ENCODE assay signal across 10 mouse cellular contexts in the genomic region with DNA sequence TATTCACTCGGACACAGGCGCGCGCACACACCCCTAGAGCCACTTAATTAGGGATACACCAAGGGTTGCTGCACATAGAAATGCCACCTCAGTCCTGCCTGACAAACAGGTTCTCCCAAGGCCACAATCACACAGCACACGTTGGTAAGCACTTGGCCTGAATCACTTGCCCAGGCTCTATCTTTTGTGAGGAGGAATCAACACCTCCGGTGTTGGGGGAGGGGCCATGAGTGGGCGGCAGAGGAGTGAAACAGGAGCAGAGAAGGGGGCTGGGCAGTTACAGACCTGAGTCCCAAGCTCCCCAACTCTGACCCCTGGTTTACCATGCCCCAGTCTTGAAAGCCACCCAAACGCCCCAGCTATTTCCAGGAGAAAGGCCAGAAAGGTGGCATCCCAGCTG. TPM values are rescaled to one million over a fixed set of nuclear protein-coding genes. Genes with fewer than 3 reads are reported as not detected.
A peak's percentile ranks its signal among the peaks of the same experiment; 100 is the strongest.
DNase-seq lines count a peak whose midpoint lies in the region; ATAC-seq and TF ChIP-seq lines count a peak whose summit lies in the region.
"Had no signal": no experiment of that assay in that cellular context is flagged by ENCODE, and none has a peak within 500 bp of the region (broad histone marks: within the 10 kb centered on the region; RNA-seq: fewer than 3 reads in every experiment).

No protein-coding gene starts in this region.

- intact Hi-C loops in heart, postnatal 14 days (cut with DNase I), result no loop called here

- no peak overlapping the region for H3K4me3 ChIP-seq in heart, embryonic 15.5 days
- peak overlapping the region; percentile 49; the same call in 1 of the 2 replicates for H3K4me3 ChIP-seq in G1E (ENCODE audit: low read depth, low read length)
- H3K4me3 ChIP-seq in forebrain, embryonic 12.5 days (replicated peaks), result no peak overlapping the region
- H3K4me3 ChIP-seq in midbrain, embryonic 10.5 days, result peak overlapping the region; percentile 77

- H3K4me1 ChIP-seq in heart, embryonic 15.5 days (replicated peaks), result peaks cover 35% of the 10 kb centered on the region
- H3K4me1 ChIP-seq in G1E (ENCODE audit: insufficient read depth, low read depth, low read length), result peaks cover 45% of the 10 kb centered on the region
- H3K4me1 ChIP-seq in forebrain, embryonic 12.5 days, result peaks cover 16% of the 10 kb centered on the region
- peaks cover 36% of the 10 kb centered on the region for H3K4me1 ChIP-seq in midbrain, embryonic 10.5 days

- H3K9me3 ChIP-seq in heart, embryonic 15.5 days (replicated peaks), result no peaks in the 10 kb centered on the region
- no peaks in the 10 kb centered on the region for H3K9me3 ChIP-seq in G1E (replicated peaks)
- H3K9me3 ChIP-seq in forebrain, embryonic 12.5 days, result no peaks in the 10 kb centered on the region
- no peaks in the 10 kb centered on the region for H3K9me3 ChIP-seq in midbrain, embryonic 10.5 days (replicated peaks)

- TF ChIP-seq CTCF in G1E (IDR thresholded peaks at IDR 0.05; ENCODE audit: low read depth, low read length), result no peak

- no peak overlapping the region; the same call in 1 of the 2 replicates for H3K27ac ChIP-seq in heart, embryonic 15.5 days
- no peak overlapping the region for H3K27ac ChIP-seq in forebrain, embryonic 12.5 days
- no peak overlapping the region for H3K27ac ChIP-seq in midbrain, embryonic 10.5 days (replicated peaks)
- H3K27ac ChIP-seq: macrophage had no signal

- no peaks in the 10 kb centered on the region for H3K27me3 ChIP-seq in heart, embryonic 15.5 days
- H3K27me3 ChIP-seq in G1E (ENCODE audit: insufficient read depth, low read length), result peaks cover 13% of the 10 kb centered on the region; the same call in 1 of the 2 replicates
- peaks cover 38% of the 10 kb centered on the region; the same call in 1 of the 2 replicates for H3K27me3 ChIP-seq in forebrain, embryonic 12.5 days
- peaks cover 44% of the 10 kb centered on the region for H3K27me3 ChIP-seq in midbrain, embryonic 10.5 days (ENCODE audit: low read depth, poor library complexity, severe bottlenecking)

- H3K4me2 ChIP-seq in heart, embryonic 15.5 days, result peak overlapping the region; percentile 83
- H3K4me2 ChIP-seq in forebrain, embryonic 12.5 days, result peak overlapping the region; percentile 92

- H3K36me3 ChIP-seq in heart, embryonic 15.5 days, result peaks cover 36% of the 10 kb centered on the region
- H3K36me3 ChIP-seq in G1E (replicated peaks), result peaks cover 60% of the 10 kb centered on the region
- H3K36me3 ChIP-seq in forebrain, embryonic 12.5 days (replicated peaks), result peaks cover 37% of the 10 kb centered on the region
- peaks cover 43% of the 10 kb centered on the region for H3K36me3 ChIP-seq in midbrain, embryonic 10.5 days

- no peak for ATAC-seq in heart, embryonic 15.5 days (replicated peaks; ENCODE audit: insufficient number of reproducible peaks, insufficient read depth, low FRiP score, low read depth)
- no peak for ATAC-seq in G1E (ENCODE audit: extremely low read depth, insufficient number of reproducible peaks, low FRiP score, poor library complexity, severe bottlenecking)
- ATAC-seq in forebrain, embryonic 12.5 days (ENCODE audit: low FRiP score), result no peak

- no peak for DNase-seq in heart, postnatal 14 days
- DNase-seq in G1E (ENCODE audit: low spot score), result peak; percentile 58
- no peak for DNase-seq in midbrain, embryonic 10.5 days (ENCODE audit: low spot score)
- no peak for DNase-seq in frontal cortex, postnatal 36 days (ENCODE audit: low spot score in 2 of 2)
- DNase-seq in urinary bladder, postnatal 25 days (ENCODE audit: low spot score), result no peak
- DNase-seq in adrenal gland, postnatal 10 days, result no peak
- DNase-seq: cerebellum, adult 18-20 months had no signal

- H3K9ac ChIP-seq in heart, embryonic 15.5 days, result no peak overlapping the region
- peak overlapping the region; percentile 81; the same call in 1 of the 2 replicates for H3K9ac ChIP-seq in forebrain, embryonic 12.5 days

- WGBS in heart, embryonic 15.5 days, result 21% methylated on average over 8 of the region's 8 CpGs
- 6% methylated on average over 8 of the region's 8 CpGs for WGBS in forebrain, embryonic 12.5 days
- WGBS in midbrain, embryonic 10.5 days, result 5% methylated on average over 8 of the region's 8 CpGs

RNA-seq across cellular contexts. Expression of a gene that starts 0.8 kb away (rescaled TPM):
- 4.6 and 5.5 TPM in 2 replicates for polyA plus RNA-seq in heart, embryonic 15.5 days (2015; fragmentation: Nextera tagmentation; extraction: Ambion mirVana)
- 10 to 100 TPM; 17.0 to 18.2 TPM for total RNA-seq in heart, postnatal 14 days (2021)
- total RNA-seq in G1E (2014; fragmentation: Nextera tagmentation) (0.24 and 0.45 TPM in 2 replicates), G1E (2017) (0.76 and 0.81 TPM in 2 replicates)
- 0.66 and 0.70 TPM in 2 replicates for polyA plus RNA-seq in G1E (2012)
- 9.8 and 11.3 TPM in 2 replicates for polyA plus RNA-seq in forebrain, embryonic 12.5 days (2016; fragmentation: Nextera tagmentation; extraction: Ambion mirVana)
- polyA plus RNA-seq in midbrain, embryonic 10.5 days (2016; fragmentation: Nextera tagmentation; extraction: Ambion mirVana), result 4.4 and 6.3 TPM in 2 replicates
- 10 to 100 TPM; 14.3 to 22.9 TPM for total RNA-seq in adrenal gland, postnatal 10 days (2021)

RNA-seq across cellular contexts. Expression of a gene that starts 9.0 kb away (rescaled TPM):
- 8.7 and 14.6 TPM in 2 replicates for polyA plus RNA-seq in heart, embryonic 15.5 days (2015; fragmentation: Nextera tagmentation; extraction: Ambion mirVana)
- total RNA-seq in heart, postnatal 14 days (2021), result 100 to 1,000 TPM in 1 of 2 experiments, 10 to 100 TPM in 1; 93.0 to 109 TPM
- total RNA-seq in G1E (2014; fragmentation: Nextera tagmentation), result 52.7 and 60.3 TPM in 2 replicates
- total RNA-seq in G1E (2017), result 18.4 and 22.7 TPM in 2 replicates
- 113 and 114 TPM in 2 replicates for polyA plus RNA-seq in G1E (2012)
- polyA plus RNA-seq in forebrain, embryonic 12.5 days (2016; fragmentation: Nextera tagmentation; extraction: Ambion mirVana), result 5.0 TPM in 2 replicates
- polyA plus RNA-seq in midbrain, embryonic 10.5 days (2016; fragmentation: Nextera tagmentation; extraction: Ambion mirVana), result 5.0 and 6.5 TPM in 2 replicates
- total RNA-seq in adrenal gland, postnatal 10 days (2021), result 10 to 100 TPM; 33.6 to 37.6 TPM

RNA-seq across cellular contexts. Expression of a gene that starts 50.5 kb away (rescaled TPM):
- polyA plus RNA-seq in heart, embryonic 15.5 days (2015; fragmentation: Nextera tagmentation; extraction: Ambion mirVana), result 23.1 and 27.6 TPM in 2 replicates
- total RNA-seq in heart, postnatal 14 days (2021), result 1 to 10 TPM; 2.1 to 2.4 TPM
- total RNA-seq in G1E (2014; fragmentation: Nextera tagmentation), result 26.0 and 29.8 TPM in 2 replicates
- 18.8 and 24.9 TPM in 2 replicates for total RNA-seq in G1E (2017)
- polyA plus RNA-seq in G1E (2012), result 36.9 and 38.1 TPM in 2 replicates
- 68.3 and 71.7 TPM in 2 replicates for polyA plus RNA-seq in forebrain, embryonic 12.5 days (2016; fragmentation: Nextera tagmentation; extraction: Ambion mirVana)
- polyA plus RNA-seq in midbrain, embryonic 10.5 days (2016; fragmentation: Nextera tagmentation; extraction: Ambion mirVana), result 85.2 and 98.4 TPM in 2 replicates
- 1 to 10 TPM; 5.7 to 6.1 TPM for total RNA-seq in adrenal gland, postnatal 10 days (2021)

RNA-seq across cellular contexts. Expression of a gene that starts 59.5 kb away (rescaled TPM):
- polyA plus RNA-seq in heart, embryonic 15.5 days (2015; fragmentation: Nextera tagmentation; extraction: Ambion mirVana), result 0.05 and 0.29 TPM in 2 replicates
- under 1 TPM; 0.29 to 0.48 TPM for total RNA-seq in heart, postnatal 14 days (2021)
- not detected in 2 replicates for total RNA-seq in G1E (2014; fragmentation: Nextera tagmentation)
- total RNA-seq in G1E (2017), result 0.11 and 0.52 TPM in 2 replicates
- 0.01 TPM in 1 of 2 replicates, not detected in the other for polyA plus RNA-seq in G1E (2012)
- 4.0 and 5.0 TPM in 2 replicates for polyA plus RNA-seq in forebrain, embryonic 12.5 days (2016; fragmentation: Nextera tagmentation; extraction: Ambion mirVana)
- 0.81 and 1.8 TPM in 2 replicates for polyA plus RNA-seq in midbrain, embryonic 10.5 days (2016; fragmentation: Nextera tagmentation; extraction: Ambion mirVana)
- total RNA-seq in adrenal gland, postnatal 10 days (2021), result 1 to 10 TPM; 1.2 to 2.2 TPM
- polyA plus RNA-seq: macrophage had no signal

Comparison
In these comparisons a context has a peak if more than half of its experiments do, and no peak if none do; other contexts are left out.
1. H3K4me3 ChIP-seq: peak in G1E (single experiment) and midbrain, embryonic 10.5 days (single experiment); none in heart, embryonic 15.5 days (single experiment) and forebrain, embryonic 12.5 days (single experiment).